Mouse (Mus musculus): ENCODE results near the gene Dapk2.

DNA sequence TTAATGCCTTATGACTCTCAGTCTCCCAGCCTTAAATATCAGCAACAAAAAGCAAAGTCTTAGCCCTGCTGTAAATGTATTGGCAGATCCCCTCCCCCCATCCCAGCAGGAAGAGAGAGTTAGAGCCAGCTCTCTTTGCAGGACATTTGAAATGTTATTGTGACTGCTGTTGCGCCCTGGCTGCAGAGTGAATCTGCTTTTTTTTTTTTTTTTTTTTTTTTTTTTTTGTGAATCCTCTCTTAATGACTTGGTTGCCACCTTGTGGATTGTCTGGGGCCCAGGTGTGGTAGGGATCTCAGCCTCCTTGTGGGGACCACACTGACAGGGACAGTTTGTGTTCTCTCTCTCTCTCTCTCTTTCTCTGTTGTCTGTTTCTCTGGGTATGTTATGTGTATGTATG, 31.0 kb downstream of the Dapk2 start:
- TF ChIP-seq CTCF (IDR thresholded peaks at IDR 0.05; ENCODE audit: control insufficient read depth, insufficient read depth, insufficient read length) = no peak
- no peak for TF ChIP-seq MYOG (IDR thresholded peaks at IDR 0.05; ENCODE audit: control insufficient read depth, extremely low read depth, insufficient read length)

All from C2C12 (cell line).